Mouse (Mus musculus): ENCODE measurements around the gene Snx13.

Gene Snx13

GRCm38 (mm10) chr12:35046999-35047319 is at the start of gene Snx13:
Snx13 (plus strand) TSS chr12:35047186.
- peak; percentile 89 for DNase-seq (ENCODE audit: extremely low read depth, insufficient read length, low spot score)

DNA sequence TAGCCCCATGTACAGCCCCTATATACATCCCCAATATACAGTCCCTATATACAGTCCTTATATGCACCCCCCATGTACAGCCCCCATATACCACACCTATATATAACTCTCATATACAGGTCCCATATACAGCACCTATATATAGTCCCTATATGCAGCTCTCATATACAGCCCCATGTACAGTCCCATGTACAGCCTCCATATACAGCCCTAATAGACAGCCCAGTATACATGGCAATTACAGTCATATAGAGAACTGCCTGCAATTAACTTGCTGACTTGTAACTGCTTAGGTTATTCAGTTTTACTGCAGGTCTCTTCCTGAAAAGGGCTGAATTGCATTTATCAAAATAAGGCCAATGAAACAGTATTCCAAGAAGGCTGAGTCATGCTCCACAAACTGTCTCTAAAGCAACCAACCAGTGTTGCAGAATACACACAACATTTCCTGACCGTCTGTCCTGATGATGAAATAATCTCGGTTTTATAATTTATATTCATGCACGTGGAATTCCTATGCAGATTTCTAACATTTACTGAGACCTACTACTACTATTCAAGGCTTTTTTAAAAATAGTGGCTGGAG is 49.3 kb upstream of the Snx13 start:
- no peak for DNase-seq (ENCODE audit: extremely low read depth, insufficient read length, low spot score)

DNA sequence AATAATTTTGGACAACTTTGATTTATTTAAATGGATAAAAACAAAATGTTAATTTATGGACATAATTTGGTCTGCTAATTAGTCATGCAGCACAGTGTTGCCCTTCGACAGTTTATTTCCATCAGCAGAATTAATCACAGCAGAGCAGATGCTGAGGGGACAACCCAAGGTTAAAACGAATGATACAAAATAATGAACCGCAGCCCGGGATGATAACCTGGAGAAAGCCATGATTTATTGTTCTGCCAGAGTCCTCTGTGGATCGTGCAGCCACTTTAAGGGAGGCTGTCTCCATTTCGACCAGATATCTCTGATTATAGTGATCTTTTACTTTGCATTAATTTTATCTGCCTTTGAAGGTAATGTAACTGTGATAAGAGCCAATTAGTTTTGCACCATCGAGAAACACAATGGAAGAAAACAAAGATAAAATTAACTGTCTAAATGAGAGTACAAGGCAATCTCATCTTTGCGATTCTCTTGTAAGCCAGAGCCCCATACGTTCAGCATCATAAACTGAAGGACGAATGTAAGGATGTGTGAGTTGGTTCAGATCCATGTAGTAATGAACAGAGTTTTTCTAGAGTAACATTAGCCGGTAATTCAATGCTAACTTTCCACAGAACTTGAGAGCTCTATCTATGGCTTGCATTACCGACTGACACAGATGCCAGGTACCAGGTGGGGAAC is 48.1 kb upstream of the Snx13 start:
- no peak for DNase-seq (ENCODE audit: extremely low read depth, insufficient read length, low spot score)

DNA sequence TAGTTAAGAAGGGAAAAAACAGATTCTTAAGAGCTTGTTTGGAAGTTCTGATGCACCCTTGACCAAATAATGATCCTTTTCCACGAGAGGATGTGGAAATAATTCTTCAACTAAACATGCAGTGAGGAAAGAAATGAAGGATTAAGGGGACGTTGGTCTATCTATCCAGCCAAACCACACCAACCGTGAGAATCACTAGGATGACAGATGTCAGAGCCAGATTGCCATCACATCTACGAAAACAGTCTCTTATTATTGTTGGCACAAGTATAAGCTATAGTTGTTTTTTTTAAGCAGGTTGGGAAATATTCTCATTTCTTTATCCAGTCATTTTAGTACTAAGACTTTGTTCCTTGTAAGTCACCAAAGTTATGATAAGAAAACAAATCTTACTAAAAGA is 46.7 kb upstream of the Snx13 start:
- no peak for DNase-seq (ENCODE audit: extremely low read depth, insufficient read length, low spot score)

DNA sequence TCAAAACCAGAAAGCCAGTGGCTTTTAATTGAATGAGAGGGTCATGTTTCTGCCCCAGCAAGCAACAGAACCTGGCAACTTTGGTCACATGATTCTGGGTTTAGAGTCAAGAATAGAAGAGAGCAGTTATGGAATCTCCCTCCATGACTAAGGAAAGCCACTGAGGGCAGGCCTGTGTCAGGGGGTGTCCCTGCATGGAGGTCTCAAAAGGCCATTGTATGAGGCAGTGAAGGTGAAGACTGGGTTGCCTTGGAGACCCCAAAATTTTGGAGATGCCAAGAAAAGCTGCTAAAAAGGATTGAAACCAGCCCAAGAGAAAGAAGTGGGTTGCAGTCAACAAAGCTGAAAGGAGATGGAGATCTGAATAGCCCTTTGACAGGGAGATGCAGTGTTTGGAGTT is 41.2 kb upstream of the Snx13 start:
- no peak for DNase-seq (ENCODE audit: extremely low read depth, insufficient read length, low spot score)

GRCm38 (mm10) chr12:35007851-35008250 is 39.1 kb upstream of the Snx13 start:
- no peak for DNase-seq (ENCODE audit: extremely low read depth, insufficient read length, low spot score)

- no peak for DNase-seq (ENCODE audit: extremely low read depth, insufficient read length, low spot score)
These were observed 38.4 kb upstream of the Snx13 start for GRCm38 (mm10) chr12:35008340-35009137.

DNA sequence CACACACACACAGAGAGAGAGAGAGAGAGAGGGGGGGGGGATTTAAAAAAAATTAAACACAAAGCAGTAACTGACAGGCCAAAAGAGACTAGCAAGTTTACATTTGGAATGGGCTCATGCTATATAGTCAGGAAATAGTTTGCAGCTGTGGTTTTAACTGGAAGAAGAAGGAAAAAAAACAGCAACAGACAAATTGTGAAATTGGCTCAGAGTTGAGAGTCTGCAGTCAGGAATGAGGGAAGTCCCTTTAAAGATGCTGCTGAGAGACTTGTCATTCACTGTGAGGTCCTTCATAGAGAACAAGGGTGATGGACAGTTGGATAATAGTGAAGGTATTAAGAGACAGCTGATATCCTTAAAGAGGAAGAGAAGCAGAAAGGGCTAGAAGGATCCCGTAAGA is 35.5 kb upstream of the Snx13 start:
- DNase-seq (ENCODE audit: extremely low read depth, insufficient read length, low spot score): no peak

DNA sequence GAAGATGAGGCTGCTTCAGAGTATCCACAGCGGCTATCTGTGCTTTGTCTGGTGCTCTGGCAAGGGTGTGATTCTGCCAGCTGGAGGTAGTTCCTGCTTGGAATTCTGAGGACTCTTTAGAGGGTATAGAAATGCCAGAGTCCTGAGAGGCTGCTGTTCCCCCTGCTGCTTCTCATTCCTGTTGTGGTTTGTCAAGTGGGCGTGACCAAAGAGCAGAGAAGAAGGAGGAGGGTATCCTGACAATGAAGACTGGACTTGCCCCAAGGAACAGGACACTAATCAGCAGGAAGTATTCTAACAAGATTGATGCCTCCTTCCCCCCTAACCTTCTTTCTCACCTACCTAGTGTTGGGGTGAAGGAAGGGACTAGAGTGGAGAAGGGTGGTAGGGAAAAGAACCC is 33.0 kb upstream of the Snx13 start:
- DNase-seq (ENCODE audit: extremely low read depth, insufficient read length, low spot score): no peak

GRCm38 (mm10) chr12:35016056-35016455 is 30.9 kb upstream of the Snx13 start:
- no peak for DNase-seq (ENCODE audit: extremely low read depth, insufficient read length, low spot score)

DNA sequence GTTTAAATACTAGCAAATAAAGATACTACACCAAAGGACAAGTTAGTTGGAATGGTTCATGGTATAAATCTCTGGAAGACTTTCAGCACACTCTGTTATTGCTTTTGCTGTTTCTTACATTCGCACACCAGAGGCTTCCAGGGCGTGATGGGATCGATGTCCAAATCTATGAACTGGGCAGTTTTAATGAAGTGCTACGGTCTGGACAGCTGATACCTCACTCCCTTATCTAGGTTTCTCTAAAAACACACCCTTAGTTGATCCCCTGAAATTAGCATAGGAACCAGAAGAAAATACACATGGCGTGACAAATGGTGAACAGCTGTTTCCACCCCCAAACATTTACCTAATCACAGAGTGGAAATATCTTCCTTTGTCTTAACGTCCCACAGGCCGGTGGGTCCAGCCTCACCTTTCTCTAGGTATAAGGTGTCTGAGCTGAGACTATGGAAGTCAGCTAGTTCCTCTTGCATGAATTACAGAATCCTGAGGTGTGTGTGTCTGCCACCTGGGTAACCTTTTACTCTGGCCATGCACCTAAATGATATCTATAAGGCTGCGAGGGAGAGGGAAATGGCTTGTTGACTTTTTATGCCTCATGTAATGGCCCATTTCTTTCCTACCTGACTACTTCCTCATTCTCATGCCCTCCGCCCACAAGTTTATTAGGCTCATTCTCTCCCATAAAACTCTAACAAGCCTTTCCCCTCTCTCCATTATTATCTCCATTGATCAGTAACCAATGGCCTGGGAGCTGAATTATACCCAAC is 30.3 kb upstream of the Snx13 start:
- DNase-seq (ENCODE audit: extremely low read depth, insufficient read length, low spot score): no peak

- DNase-seq (ENCODE audit: extremely low read depth, insufficient read length, low spot score): no peak
These were observed 28.2 kb upstream of the Snx13 start for GRCm38 (mm10) chr12:35018679-35019237.

GRCm38 (mm10) chr12:35021285-35021684 is 25.7 kb upstream of the Snx13 start:
- no peak for DNase-seq (ENCODE audit: extremely low read depth, insufficient read length, low spot score)

DNA sequence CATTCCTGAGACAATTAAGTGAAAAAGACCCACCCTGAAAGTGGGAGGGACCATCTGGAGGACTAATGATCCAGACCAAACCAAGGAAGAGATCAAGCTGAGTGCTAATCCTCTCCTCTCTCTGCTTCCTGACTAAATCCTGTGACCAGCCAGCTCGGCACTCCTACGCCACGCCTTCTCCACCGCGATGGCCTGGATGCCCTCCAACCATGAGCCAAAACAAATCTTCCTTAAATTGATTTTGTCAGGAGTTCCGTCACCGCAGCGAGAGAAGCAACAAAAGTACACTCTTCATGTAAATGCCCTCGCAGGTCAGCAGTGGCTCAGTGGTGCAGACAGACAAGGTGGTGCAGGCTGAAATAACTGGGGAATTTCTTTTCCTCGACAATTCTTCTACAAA is 24.9 kb upstream of the Snx13 start:
- DNase-seq (ENCODE audit: extremely low read depth, insufficient read length, low spot score): no peak

GRCm38 (mm10) chr12:35025916-35026432 is 21.0 kb upstream of the Snx13 start:
- no peak for DNase-seq (ENCODE audit: extremely low read depth, insufficient read length, low spot score)

GRCm38 (mm10) chr12:35027533-35027932 is 19.5 kb upstream of the Snx13 start:
- DNase-seq (ENCODE audit: extremely low read depth, insufficient read length, low spot score): no peak

DNA sequence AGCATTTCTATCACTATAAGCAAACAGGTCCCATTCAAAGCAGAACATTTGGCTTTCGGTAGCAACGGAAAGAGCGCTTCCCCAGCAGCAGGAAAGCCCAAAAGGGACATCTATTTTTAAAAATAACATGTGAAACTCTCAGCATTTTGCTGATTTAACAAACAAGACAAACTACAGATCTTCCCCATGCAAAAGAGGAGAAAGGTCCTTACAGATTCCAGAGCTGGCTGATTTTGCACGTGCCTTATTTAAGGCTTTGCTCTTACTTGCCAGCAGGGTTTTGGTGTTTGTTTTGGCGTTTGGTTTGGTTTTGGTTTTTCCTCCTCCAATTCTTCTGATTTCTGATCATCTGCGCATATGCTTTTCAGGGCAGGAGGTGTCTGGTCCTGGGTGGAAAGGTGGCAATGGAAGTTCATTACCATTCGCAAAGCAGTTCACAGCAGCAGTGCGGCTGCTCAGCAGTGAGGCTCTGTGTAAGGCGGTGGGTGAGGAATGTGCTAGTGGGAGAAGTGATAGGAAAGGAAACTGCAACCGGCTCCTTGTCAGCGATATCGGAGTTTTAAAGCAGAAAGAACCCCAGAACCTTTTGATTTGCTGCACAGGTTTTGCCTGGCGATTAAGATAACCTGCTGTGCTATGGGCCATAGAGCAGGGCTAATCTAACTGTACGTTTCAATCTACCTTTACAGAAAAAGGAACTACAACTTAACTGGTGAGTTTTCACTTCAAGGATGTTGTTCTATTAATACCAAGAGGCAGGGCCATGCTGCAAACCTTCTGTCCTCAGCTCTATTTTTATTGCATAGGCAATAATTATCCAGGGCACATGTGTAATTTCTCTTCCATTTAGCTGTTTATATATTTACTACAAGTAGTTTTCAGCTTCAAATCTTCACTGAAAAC is 8.1 kb upstream of the Snx13 start:
- DNase-seq (ENCODE audit: extremely low read depth, insufficient read length, low spot score): no peak

DNA sequence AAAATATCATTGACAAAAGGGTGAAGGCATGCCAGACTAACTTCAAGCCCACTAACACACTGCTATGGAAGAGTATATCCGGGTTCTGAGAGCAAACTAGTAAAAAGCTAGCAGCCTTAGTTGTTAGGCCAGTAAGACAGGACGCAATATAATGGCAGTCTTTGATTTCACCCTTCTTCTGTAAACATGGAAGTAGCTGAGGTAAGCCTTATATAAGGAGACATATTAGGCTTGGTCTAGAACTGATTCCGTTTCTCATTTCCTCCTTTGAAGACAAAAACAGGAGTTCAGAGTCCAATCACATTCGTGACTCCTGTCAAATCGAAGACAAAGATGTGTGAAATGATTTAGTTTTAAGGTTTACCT is 7.4 kb upstream of the Snx13 start:
- no peak for DNase-seq (ENCODE audit: extremely low read depth, insufficient read length, low spot score)

GRCm38 (mm10) chr12:35041964-35042363 is 5.0 kb upstream of the Snx13 start:
- no peak for DNase-seq (ENCODE audit: extremely low read depth, insufficient read length, low spot score)

Data from 3134 (cell line).